Mouse (Mus musculus): ENCODE measurements at regions not wholly inside any gene's neighbourhood (a gene's known extent, or its start where the extent isn't known, plus 50 kb on each side); places are given as distances from the start of the nearest gene placed in this dataset.

DNA sequence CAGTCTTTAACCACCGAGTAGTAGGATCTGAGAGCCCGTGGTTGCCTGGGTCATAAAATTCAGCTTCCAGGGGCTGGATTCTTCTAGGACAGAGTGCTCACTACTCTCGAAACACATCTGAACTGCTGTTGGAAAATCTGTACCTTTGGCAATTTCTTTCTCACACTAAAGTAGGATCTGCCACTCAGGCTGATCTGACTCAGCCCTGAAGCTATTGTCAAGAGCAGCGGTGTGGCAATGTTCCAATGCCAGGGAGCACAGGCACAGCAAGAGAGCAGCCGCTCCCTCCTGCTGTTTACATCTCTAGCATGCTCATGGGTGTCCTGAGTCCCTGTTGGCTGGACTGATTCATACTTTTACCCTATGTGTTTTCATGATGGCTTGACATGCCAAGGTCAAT is 205.2 kb downstream of the Zfp36l1 start:
- Histone ChIP-seq H3K27ac (replicated peaks) (no peak overlapping the region), H3K36me3 (no peaks in the 10 kb centered on the region), H3K9me3 (no peaks in the 10 kb centered on the region), H3K27me3 (no peaks in the 10 kb centered on the region), H3K4me1 (peaks cover 19% of the 10 kb centered on the region), H3K4me2 (replicated peaks) (no peak overlapping the region), H3K4me3 (no peak overlapping the region), H3K9ac (replicated peaks) (no peak overlapping the region)
- WGBS, result 65% methylated on average over 5 of the region's 5 CpGs
- ATAC-seq (replicated peaks), result no peak

- H3K27ac ChIP-seq (replicated peaks), result no peak overlapping the region
- no peaks in the 10 kb centered on the region for H3K36me3 ChIP-seq
Observed at GRCm38 (mm10) chr12:79906738-79907365, 206.0 kb downstream of the Zfp36l1 start.

DNA sequence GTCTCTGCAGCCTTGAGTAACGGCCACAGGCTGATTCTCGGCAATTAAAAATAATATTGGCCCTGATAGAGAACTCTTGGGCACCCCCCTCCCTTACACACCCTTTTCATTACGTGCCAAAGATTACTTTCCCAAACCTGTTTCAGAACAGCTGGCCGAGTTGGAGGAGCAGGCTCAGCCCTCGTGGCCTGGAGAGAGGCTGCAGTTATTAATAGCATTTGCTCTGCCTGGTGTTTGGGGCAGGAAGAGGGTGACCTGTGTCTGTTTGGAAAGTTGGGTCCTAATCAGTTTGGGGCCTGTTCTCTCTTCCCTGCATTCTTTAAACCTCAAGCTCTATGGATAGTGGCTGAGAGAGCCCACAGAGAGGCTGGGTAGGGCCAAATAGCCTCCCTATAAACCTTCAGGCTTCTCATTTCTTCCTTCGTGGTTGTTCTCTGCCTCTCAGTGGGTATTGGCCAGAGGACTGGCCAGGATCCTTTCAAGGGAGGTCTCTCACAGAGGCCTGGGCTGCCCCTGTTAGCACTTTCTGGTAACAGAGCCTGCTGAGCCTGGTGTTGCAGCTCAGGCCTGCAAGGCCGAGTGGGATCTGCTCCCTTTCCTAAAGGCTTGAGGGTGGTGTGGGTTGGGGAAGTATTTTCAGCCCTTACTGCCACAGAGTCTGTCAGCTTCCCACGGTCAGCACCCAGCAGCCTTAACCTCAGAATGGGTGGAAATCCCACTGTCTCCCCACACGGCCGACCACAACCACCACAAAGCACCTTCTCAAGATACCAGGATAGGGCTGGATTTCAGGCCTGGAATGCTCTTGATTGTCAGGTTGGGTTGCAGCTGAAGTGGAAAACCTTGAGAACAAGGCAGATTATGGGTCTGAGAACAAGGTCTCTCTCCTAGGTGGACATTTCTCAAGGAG is 206.7 kb downstream of the Zfp36l1 start:
- Histone ChIP-seq H3K4me3 (no peak overlapping the region), H3K9me3 (no peaks in the 10 kb centered on the region), H3K4me1 (peaks cover 10% of the 10 kb centered on the region), H3K9ac (replicated peaks) (no peak overlapping the region), H3K27me3 (no peaks in the 10 kb centered on the region), H3K36me3 (no peaks in the 10 kb centered on the region), H3K27ac (replicated peaks) (peak overlapping the region; percentile 44), H3K4me2 (replicated peaks) (no peak overlapping the region)
- WGBS, result 55% methylated on average over 10 of the region's 10 CpGs
- no peak for ATAC-seq (replicated peaks)

More at GRCm38 (mm10) chr12:79906738-79907365, 206.0 kb downstream of the Zfp36l1 start:
- H3K4me3 ChIP-seq, result no peak overlapping the region
- peaks cover 17% of the 10 kb centered on the region for H3K4me1 ChIP-seq
- H3K4me2 ChIP-seq (replicated peaks), result no peak overlapping the region
- H3K27me3 ChIP-seq, result no peaks in the 10 kb centered on the region
- no peak for ATAC-seq (replicated peaks)
- 86% methylated on average over 10 of the region's 10 CpGs for WGBS
- H3K9ac ChIP-seq (replicated peaks), result no peak overlapping the region
- H3K9me3 ChIP-seq, result no peaks in the 10 kb centered on the region

DNA sequence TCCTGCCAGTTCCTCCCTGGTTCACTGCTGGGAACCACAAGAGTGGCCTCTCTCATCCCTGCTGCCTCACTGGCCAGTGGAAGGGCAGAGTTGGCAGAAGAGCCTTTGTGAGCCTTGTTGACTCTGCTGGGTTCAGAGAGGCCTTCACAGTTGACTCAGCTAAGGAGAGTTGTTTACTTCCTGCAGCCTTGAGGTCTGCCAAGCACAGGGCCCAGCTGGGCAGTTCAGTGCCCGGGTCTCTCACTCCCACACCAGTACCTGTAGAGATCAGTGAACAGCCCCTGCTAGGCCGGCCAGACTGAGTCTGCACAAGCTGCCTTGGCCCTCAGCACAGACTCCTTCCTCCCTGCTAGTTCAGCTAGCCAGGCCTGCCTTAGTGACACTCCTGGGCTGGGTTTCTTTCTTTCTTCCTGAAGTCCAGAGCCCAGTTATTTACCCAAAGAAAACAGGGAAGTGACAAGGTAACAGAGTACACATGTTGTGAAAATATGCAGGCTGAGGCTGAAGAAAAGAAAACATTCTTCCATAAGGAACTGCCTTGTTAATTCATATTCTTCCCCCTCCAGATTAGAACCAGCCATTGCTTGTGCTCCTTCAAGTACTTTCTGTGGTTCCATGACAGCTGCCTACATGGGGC is 207.8 kb downstream of the Zfp36l1 start:
- WGBS, result 79% methylated on average over 2 of the region's 2 CpGs
- H3K27ac ChIP-seq (replicated peaks), result no peak overlapping the region
- H3K36me3 ChIP-seq, result no peaks in the 10 kb centered on the region
- no peak overlapping the region for H3K4me2 ChIP-seq (replicated peaks)
- H3K9me3 ChIP-seq, result no peaks in the 10 kb centered on the region
- no peak for ATAC-seq (replicated peaks)
- no peak overlapping the region for H3K9ac ChIP-seq (replicated peaks)
- H3K4me1 ChIP-seq, result no peaks in the 10 kb centered on the region; the same call in 1 of the 2 replicates
- H3K27me3 ChIP-seq, result no peaks in the 10 kb centered on the region
- no peak overlapping the region for H3K4me3 ChIP-seq

DNA sequence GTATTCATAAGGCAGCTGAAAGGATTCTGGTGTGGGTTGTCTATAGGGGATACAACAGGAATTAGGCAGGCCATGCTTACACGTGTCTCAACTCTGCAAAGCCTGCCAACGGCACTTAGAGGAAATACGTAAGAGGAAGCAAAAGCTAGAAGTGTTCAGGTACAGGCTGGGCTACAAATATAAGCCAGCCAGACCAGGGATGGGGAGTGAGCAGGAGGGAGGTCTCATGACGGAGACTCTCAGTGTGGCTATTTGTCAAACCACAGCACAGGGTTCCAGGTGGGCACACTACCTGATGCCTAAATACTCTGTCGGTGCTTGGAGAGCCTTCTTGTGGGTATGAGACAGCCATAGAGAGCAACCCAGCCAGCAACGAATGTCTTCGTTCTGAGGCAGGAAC is 210.1 kb downstream of the Zfp36l1 start:
- no peaks in the 10 kb centered on the region for H3K27me3 ChIP-seq
- no peak for ATAC-seq (replicated peaks)
- no peaks in the 10 kb centered on the region for H3K36me3 ChIP-seq
- peaks cover 5% of the 10 kb centered on the region; the same call in 1 of the 2 replicates for H3K4me1 ChIP-seq
- no peak overlapping the region for H3K27ac ChIP-seq (replicated peaks)
- H3K4me2 ChIP-seq (replicated peaks), result no peak overlapping the region
- 81% methylated on average over 7 of the region's 7 CpGs for WGBS
- no peak overlapping the region for H3K4me3 ChIP-seq
- no peak overlapping the region for H3K9ac ChIP-seq (replicated peaks)
- no peaks in the 10 kb centered on the region for H3K9me3 ChIP-seq

DNA sequence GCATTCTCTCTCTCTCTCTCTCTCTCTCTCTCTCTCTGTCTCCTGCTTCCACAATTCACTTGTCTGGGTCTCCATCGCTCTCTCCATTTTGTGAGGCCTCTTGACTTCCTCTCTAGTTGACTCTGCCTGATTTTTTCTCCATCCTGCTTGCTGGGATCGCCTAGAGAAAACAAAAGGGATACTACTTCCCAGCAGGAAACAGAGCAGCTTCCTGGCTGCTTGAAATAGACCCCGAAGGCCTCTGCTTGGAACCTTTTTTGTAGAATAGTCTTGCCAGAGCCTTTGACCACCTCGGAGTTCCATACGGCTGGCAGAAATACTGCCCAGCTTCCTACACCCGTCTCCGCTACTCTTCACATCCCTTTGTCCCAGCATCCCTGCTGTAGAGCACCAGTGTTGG is 210.7 kb downstream of the Zfp36l1 start:
- peaks cover 5% of the 10 kb centered on the region; the same call in 1 of the 2 replicates for H3K4me1 ChIP-seq
- no peak overlapping the region for H3K27ac ChIP-seq (replicated peaks)
- H3K4me3 ChIP-seq, result no peak overlapping the region
- WGBS, result 56% methylated on average over 7 of the region's 7 CpGs
- ATAC-seq (replicated peaks), result no peak
- no peaks in the 10 kb centered on the region for H3K36me3 ChIP-seq
- H3K9me3 ChIP-seq, result no peaks in the 10 kb centered on the region
- H3K9ac ChIP-seq (replicated peaks), result no peak overlapping the region
- H3K4me2 ChIP-seq (replicated peaks), result no peak overlapping the region
- no peaks in the 10 kb centered on the region for H3K27me3 ChIP-seq

GRCm38 (mm10) chr12:79898198-79898930 is 214.4 kb downstream of the Zfp36l1 start:
- H3K4me3 ChIP-seq, result no peak overlapping the region
- no peak overlapping the region for H3K4me2 ChIP-seq (replicated peaks)
- 13% methylated on average over 12 of the region's 12 CpGs for WGBS
- H3K9me3 ChIP-seq, result no peaks in the 10 kb centered on the region
- H3K9ac ChIP-seq (replicated peaks), result no peak overlapping the region
- no peaks in the 10 kb centered on the region for H3K27me3 ChIP-seq
- no peak for ATAC-seq (replicated peaks)
- no peak overlapping the region for H3K27ac ChIP-seq (replicated peaks)
- H3K36me3 ChIP-seq, result no peaks in the 10 kb centered on the region
- peaks cover 23% of the 10 kb centered on the region for H3K4me1 ChIP-seq

- no peak overlapping the region for H3K9ac ChIP-seq (replicated peaks)
- 0 out of 2 replicates have a peak overlapping the region, but pooled peaks have one; percentile 15 for H3K27ac ChIP-seq (replicated peaks)
- H3K4me1 ChIP-seq, result peaks cover 23% of the 10 kb centered on the region
- H3K27me3 ChIP-seq, result no peaks in the 10 kb centered on the region
- no peak overlapping the region for H3K4me3 ChIP-seq
- no peak for ATAC-seq (replicated peaks)
- H3K9me3 ChIP-seq, result no peaks in the 10 kb centered on the region
- H3K4me2 ChIP-seq (replicated peaks), result no peak overlapping the region
- 18% methylated on average over 6 of the region's 6 CpGs for WGBS
- no peaks in the 10 kb centered on the region for H3K36me3 ChIP-seq
Observed at GRCm38 (mm10) chr12:79895975-79896374, 216.8 kb downstream of the Zfp36l1 start.

DNA sequence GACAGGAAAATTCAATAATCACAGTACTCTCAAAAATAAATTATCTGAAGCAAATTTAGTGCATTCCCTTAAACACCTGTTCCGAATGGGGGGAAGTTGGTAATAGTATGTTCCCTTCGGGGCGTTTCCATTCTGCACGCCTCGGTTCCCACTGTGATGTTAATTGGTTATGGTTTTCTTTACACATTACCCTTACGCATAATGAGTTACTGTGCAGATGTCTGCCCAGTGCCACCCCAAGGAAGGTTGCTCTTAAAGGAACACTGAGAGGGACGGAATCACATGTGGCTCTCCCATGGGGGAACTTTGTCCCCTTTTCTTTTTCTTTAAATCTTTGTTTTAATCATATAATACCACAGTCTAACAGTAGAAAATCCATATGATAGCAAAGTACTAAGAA is 217.5 kb downstream of the Zfp36l1 start:
- H3K4me2 ChIP-seq (replicated peaks), result no peak overlapping the region
- H3K4me3 ChIP-seq, result no peak overlapping the region
- H3K36me3 ChIP-seq, result no peaks in the 10 kb centered on the region
- no peak overlapping the region for H3K27ac ChIP-seq (replicated peaks)
- 8% methylated on average over 7 of the region's 7 CpGs for WGBS
- H3K9ac ChIP-seq (replicated peaks), result no peak overlapping the region
- H3K27me3 ChIP-seq, result no peaks in the 10 kb centered on the region
- ATAC-seq (replicated peaks), result 0 out of 2 replicates have a peak, but pooled peaks have one; percentile 60
- H3K4me1 ChIP-seq, result peaks cover 23% of the 10 kb centered on the region
- no peaks in the 10 kb centered on the region for H3K9me3 ChIP-seq

- ATAC-seq (replicated peaks), result no peak
- Histone ChIP-seq H3K27ac (replicated peaks) (no peak overlapping the region), H3K27me3 (no peaks in the 10 kb centered on the region), H3K4me3 (no peak overlapping the region), H3K9me3 (no peaks in the 10 kb centered on the region), H3K36me3 (no peaks in the 10 kb centered on the region), H3K4me1 (peaks cover 22% of the 10 kb centered on the region), H3K9ac (replicated peaks) (no peak overlapping the region), H3K4me2 (replicated peaks) (no peak overlapping the region)
- WGBS, result 90% methylated on average over 8 of the region's 8 CpGs
Observed at GRCm38 (mm10) chr12:79892871-79893270, 219.9 kb downstream of the Zfp36l1 start.

GRCm38 (mm10) chr12:79891942-79892341 is 220.9 kb downstream of the Zfp36l1 start:
- no peak for ATAC-seq (replicated peaks)
- no peaks in the 10 kb centered on the region for H3K36me3 ChIP-seq
- no peaks in the 10 kb centered on the region for H3K27me3 ChIP-seq
- H3K9ac ChIP-seq (replicated peaks), result no peak overlapping the region
- no peak overlapping the region for H3K4me3 ChIP-seq
- 79% methylated on average over 4 of the region's 4 CpGs for WGBS
- peaks cover 31% of the 10 kb centered on the region for H3K4me1 ChIP-seq
- no peak overlapping the region for H3K27ac ChIP-seq (replicated peaks)
- H3K9me3 ChIP-seq, result no peaks in the 10 kb centered on the region
- H3K4me2 ChIP-seq (replicated peaks), result no peak overlapping the region

Data from forebrain, embryonic 15.5 days (tissue).